Mouse (Mus musculus): ENCODE measurements around the gene Rtl4. TPM values are rescaled to one million over a fixed set of nuclear protein-coding genes. Genes with fewer than 3 reads are reported as not detected.

Rtl4 gene
- 0.24 and 0.82 TPM in 2 replicates for polyA plus RNA-seq (2014; fragmentation: Nextera tagmentation; extraction: Ambion mirVana)

GRCm38 (mm10) chrX:144688207-144689118 lies at the start of gene Rtl4:
Gene Rtl4, plus strand, starts transcription at chrX:144688907.
- Histone ChIP-seq H3K4me2 (ENCODE audit: low read length) (peak within 1 kb of the TSS; percentile 61), H3K27ac (ENCODE audit: low read depth, low read length) (no peak within 1 kb of the TSS), H3K36me3 (ENCODE audit: control insufficient read depth, insufficient read depth, low read length) (no peaks in the 10 kb centered on the region), H3K4me1 (ENCODE audit: control insufficient read depth, insufficient read depth, low read length) (no peaks in the 10 kb centered on the region), H3K4me3 (ENCODE audit: low read depth, low read length) (peak within 1 kb of the TSS; percentile 39), H3K27me3 (replicated peaks; ENCODE audit: control insufficient read depth, insufficient read depth, low read length) (no peaks in the 10 kb centered on the region; the same call in 1 of the 2 replicates), H3K9ac (ENCODE audit: low read length) (peak within 1 kb of the TSS; percentile 45), H3K9me3 (replicated peaks; ENCODE audit: control insufficient read depth, low read length) (no peaks in the 10 kb centered on the region)
- DNase-seq (ENCODE audit: low spot score), result peak; percentile 2
- ATAC-seq, result peak; percentile 84
- WGBS, result 34% methylated on average over 21 of the region's 31 CpGs

GRCm38 (mm10) chrX:144644756-144645155 lies 44.0 kb upstream of the Rtl4 start:
- Histone ChIP-seq H3K9ac (ENCODE audit: low read length) (no peak overlapping the region), H3K4me1 (ENCODE audit: control insufficient read depth, insufficient read depth, low read length) (no peaks in the 10 kb centered on the region), H3K27ac (ENCODE audit: low read depth, low read length) (no peak overlapping the region), H3K4me2 (ENCODE audit: low read length) (no peak overlapping the region), H3K4me3 (ENCODE audit: low read depth, low read length) (no peak overlapping the region), H3K27me3 (replicated peaks; ENCODE audit: control insufficient read depth, insufficient read depth, low read length) (no peaks in the 10 kb centered on the region), H3K36me3 (ENCODE audit: control insufficient read depth, insufficient read depth, low read length) (no peaks in the 10 kb centered on the region), H3K9me3 (replicated peaks; ENCODE audit: control insufficient read depth, low read length) (no peaks in the 10 kb centered on the region)
- ATAC-seq (no peak), DNase-seq (ENCODE audit: low spot score) (no peak)
- 72% methylated on average over 3 of the region's 3 CpGs for WGBS

DNA sequence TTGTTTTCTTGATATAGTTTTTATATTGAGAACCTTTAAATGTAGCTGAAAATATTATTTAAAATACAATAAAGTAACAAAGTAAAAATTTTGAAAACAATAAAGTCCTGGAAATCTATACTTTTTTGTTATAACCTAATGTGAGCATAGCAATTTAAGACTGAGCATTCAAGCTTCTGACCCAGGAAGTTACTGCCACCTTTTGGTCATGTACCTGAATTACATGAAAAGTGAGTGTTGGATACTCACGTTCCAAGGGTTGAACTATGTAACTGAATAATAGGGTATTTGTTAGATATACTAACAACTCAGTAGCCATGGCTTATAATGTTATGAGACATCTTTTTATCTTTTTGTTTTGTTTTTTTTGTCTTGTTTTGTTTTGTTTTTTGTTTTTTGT lies 43.3 kb upstream of the Rtl4 start:
- Histone ChIP-seq H3K4me3 (ENCODE audit: low read depth, low read length) (no peak overlapping the region), H3K27me3 (replicated peaks; ENCODE audit: control insufficient read depth, insufficient read depth, low read length) (no peaks in the 10 kb centered on the region), H3K9me3 (replicated peaks; ENCODE audit: control insufficient read depth, low read length) (no peaks in the 10 kb centered on the region), H3K27ac (ENCODE audit: low read depth, low read length) (no peak overlapping the region), H3K4me2 (ENCODE audit: low read length) (no peak overlapping the region), H3K9ac (ENCODE audit: low read length) (no peak overlapping the region), H3K36me3 (ENCODE audit: control insufficient read depth, insufficient read depth, low read length) (no peaks in the 10 kb centered on the region), H3K4me1 (ENCODE audit: control insufficient read depth, insufficient read depth, low read length) (no peaks in the 10 kb centered on the region)
- DNase-seq (ENCODE audit: low spot score) (peak; percentile 4), ATAC-seq (no peak)
- 31% methylated on average over 1 of the region's 1 CpGs for WGBS

DNA sequence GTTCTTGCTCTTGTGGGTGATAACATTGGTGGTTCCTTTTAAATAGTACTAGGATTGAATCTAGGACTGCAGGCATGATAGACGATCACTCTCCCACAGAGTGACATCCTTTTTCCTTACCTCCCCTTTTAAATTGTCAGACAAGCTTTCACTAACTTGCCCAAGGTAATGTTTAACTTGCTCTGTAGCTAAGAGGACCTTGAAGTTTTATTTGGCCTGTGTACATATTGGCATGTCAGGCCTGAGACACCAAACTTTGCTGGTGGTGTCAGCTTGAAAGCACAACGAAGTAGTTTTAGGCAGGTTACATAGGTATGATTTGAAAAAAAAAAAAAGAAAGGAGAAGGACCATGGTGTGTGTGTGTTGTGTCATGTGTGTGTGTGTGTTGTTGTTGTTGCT lies 36.5 kb upstream of the Rtl4 start:
- no peaks in the 10 kb centered on the region for H3K27me3 ChIP-seq (replicated peaks; ENCODE audit: control insufficient read depth, insufficient read depth, low read length)
- no peaks in the 10 kb centered on the region for H3K9me3 ChIP-seq (replicated peaks; ENCODE audit: control insufficient read depth, low read length)
- no peak overlapping the region for H3K4me2 ChIP-seq (ENCODE audit: low read length)
- DNase-seq (ENCODE audit: low spot score) (no peak), ATAC-seq (no peak)
- no peak overlapping the region for H3K27ac ChIP-seq (ENCODE audit: low read depth, low read length)
- H3K4me3 ChIP-seq (ENCODE audit: low read depth, low read length), result no peak overlapping the region
- no peaks in the 10 kb centered on the region for H3K36me3 ChIP-seq (ENCODE audit: control insufficient read depth, insufficient read depth, low read length)
- no peak overlapping the region for H3K9ac ChIP-seq (ENCODE audit: low read length)
- 78% methylated on average over 2 of the region's 2 CpGs for WGBS
- no peaks in the 10 kb centered on the region for H3K4me1 ChIP-seq (ENCODE audit: control insufficient read depth, insufficient read depth, low read length)

DNA sequence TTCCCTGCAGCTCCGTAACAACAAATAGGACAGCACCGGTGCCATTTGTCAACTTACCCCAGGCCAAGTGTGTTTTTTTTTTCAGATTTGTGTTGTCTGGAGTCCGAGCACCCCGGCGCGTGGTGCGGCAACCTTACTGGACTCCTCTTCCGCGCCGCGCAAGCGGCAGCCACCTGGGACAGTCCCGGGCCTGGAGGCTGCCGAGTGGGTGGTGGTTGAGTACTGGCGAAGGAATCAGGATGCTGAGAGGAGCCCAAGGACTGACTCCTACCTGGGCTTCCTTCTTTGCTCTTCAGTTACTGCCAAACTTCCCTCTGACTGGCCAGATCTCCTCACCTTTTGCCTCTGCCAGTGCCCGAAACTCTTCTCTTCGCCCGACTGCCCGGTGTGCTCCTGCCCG lies 965 bp upstream of the Rtl4 start:
- DNase-seq (ENCODE audit: low spot score), result peak; percentile 0

GRCm38 (mm10) chrX:144688142-144688206 lies 733 bp upstream of the Rtl4 start, which contains the start of gene Trpc5:
Gene Trpc5, minus strand, starts transcription at chrX:144688180.
- Histone ChIP-seq H3K4me2 (ENCODE audit: low read length) (peak within 1 kb of the TSS; percentile 61), H3K4me1 (ENCODE audit: control insufficient read depth, insufficient read depth, low read length) (no peaks in the 10 kb centered on the region), H3K4me3 (ENCODE audit: low read depth, low read length) (peak within 1 kb of the TSS; percentile 39), H3K9ac (ENCODE audit: low read length) (peak within 1 kb of the TSS; percentile 45), H3K27me3 (replicated peaks; ENCODE audit: control insufficient read depth, insufficient read depth, low read length) (no peaks in the 10 kb centered on the region; the same call in 1 of the 2 replicates), H3K9me3 (replicated peaks; ENCODE audit: control insufficient read depth, low read length) (no peaks in the 10 kb centered on the region), H3K36me3 (ENCODE audit: control insufficient read depth, insufficient read depth, low read length) (no peaks in the 10 kb centered on the region), H3K27ac (ENCODE audit: low read depth, low read length) (no peak within 1 kb of the TSS)
- DNase-seq (ENCODE audit: low spot score), result no peak
- 42% methylated on average over 1 of the region's 1 CpGs for WGBS
- no peak for ATAC-seq

More for the DNA sequence above, 965 bp upstream of the Rtl4 start:
- peak overlapping the region; percentile 39 for H3K4me3 ChIP-seq (ENCODE audit: low read depth, low read length)
- H3K9ac ChIP-seq (ENCODE audit: low read length), result peak overlapping the region; percentile 32
- H3K4me2 ChIP-seq (ENCODE audit: low read length), result peak overlapping the region; percentile 61
- no peaks in the 10 kb centered on the region for H3K36me3 ChIP-seq (ENCODE audit: control insufficient read depth, insufficient read depth, low read length)
- ATAC-seq, result no peak
- 34% methylated on average over 20 of the region's 20 CpGs for WGBS
- no peaks in the 10 kb centered on the region for H3K9me3 ChIP-seq (replicated peaks; ENCODE audit: control insufficient read depth, low read length)
- H3K4me1 ChIP-seq (ENCODE audit: control insufficient read depth, insufficient read depth, low read length), result no peaks in the 10 kb centered on the region
- no peak overlapping the region for H3K27ac ChIP-seq (ENCODE audit: low read depth, low read length)
- H3K27me3 ChIP-seq (replicated peaks; ENCODE audit: control insufficient read depth, insufficient read depth, low read length), result no peaks in the 10 kb centered on the region; the same call in 1 of the 2 replicates

DNA sequence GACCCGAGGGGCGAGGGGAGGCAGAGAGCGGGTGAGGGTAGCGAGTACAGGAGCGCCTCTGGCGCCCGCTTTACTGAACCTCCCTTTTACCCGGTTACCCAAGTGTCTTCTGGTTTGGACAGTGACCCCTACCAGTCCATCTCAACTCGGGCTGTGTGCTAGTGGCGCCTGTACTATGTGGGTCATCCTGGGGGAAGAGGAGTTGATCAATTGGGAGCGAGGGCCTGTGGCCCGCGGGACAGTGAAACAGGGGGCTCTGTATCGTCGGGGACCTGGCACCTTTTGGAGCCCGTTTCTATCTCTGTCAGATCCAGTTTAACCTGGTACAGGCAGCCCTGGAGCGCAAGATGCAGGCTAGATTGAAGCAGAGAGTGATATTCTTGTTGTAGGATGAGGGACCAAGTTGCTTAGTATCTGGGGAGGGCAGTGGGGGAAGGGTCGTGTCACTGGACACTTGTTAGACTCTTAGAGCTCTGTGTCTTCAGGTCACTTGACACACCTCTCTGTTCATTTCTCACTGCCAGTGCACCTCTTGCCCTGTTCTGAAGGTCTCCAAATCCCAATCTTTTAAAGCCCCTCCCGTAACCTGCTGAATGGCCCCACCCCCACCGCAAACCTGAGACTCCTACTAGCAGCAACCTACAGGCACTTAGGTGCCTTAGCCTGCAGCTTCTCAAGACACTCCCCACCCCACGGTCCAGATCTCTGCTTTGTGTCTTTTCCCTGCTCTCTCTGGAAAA lies 582 bp downstream of the Rtl4 start:
- Histone ChIP-seq H3K36me3 (ENCODE audit: control insufficient read depth, insufficient read depth, low read length) (no peaks in the 10 kb centered on the region), H3K4me3 (ENCODE audit: low read depth, low read length) (peak overlapping the region; percentile 39), H3K9me3 (replicated peaks; ENCODE audit: control insufficient read depth, low read length) (no peaks in the 10 kb centered on the region), H3K27ac (ENCODE audit: low read depth, low read length) (no peak overlapping the region), H3K4me1 (ENCODE audit: control insufficient read depth, insufficient read depth, low read length) (no peaks in the 10 kb centered on the region), H3K4me2 (ENCODE audit: low read length) (peak overlapping the region; percentile 61), H3K9ac (ENCODE audit: low read length) (peak overlapping the region; percentile 45), H3K27me3 (replicated peaks; ENCODE audit: control insufficient read depth, insufficient read depth, low read length) (no peaks in the 10 kb centered on the region; the same call in 1 of the 2 replicates)
- ATAC-seq, result peak; percentile 76
- DNase-seq (ENCODE audit: low spot score), result peak; percentile 11
- WGBS, result 29% methylated on average over 21 of the region's 21 CpGs

DNA sequence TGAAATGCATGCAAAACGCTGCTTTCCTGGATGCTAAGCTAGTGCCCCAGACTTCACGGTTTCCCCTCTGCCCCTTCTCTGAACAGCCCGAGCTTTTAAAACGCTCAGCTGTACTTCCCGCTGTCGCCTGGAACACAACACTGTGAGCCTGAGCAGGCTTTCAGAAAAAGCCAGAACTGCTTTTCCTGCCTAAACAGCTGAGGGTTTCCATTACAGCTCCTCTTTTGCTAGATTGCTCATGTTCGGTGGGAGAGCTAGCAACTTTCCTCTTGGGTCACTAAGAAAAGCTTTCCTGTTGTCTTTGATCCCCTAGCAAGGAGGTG lies 1.1 kb downstream of the Rtl4 start:
- Histone ChIP-seq H3K27me3 (replicated peaks; ENCODE audit: control insufficient read depth, insufficient read depth, low read length) (no peaks in the 10 kb centered on the region; the same call in 1 of the 2 replicates), H3K36me3 (ENCODE audit: control insufficient read depth, insufficient read depth, low read length) (no peaks in the 10 kb centered on the region), H3K4me1 (ENCODE audit: control insufficient read depth, insufficient read depth, low read length) (no peaks in the 10 kb centered on the region), H3K9ac (ENCODE audit: low read length) (no peak overlapping the region), H3K4me3 (ENCODE audit: low read depth, low read length) (0 out of 2 replicates have a peak overlapping the region, but pooled peaks have one; percentile 39), H3K27ac (ENCODE audit: low read depth, low read length) (no peak overlapping the region), H3K4me2 (ENCODE audit: low read length) (peak overlapping the region; percentile 61), H3K9me3 (replicated peaks; ENCODE audit: control insufficient read depth, low read length) (no peaks in the 10 kb centered on the region)
- peak; percentile 27 for DNase-seq (ENCODE audit: low spot score)
- WGBS, result 28% methylated on average over 7 of the region's 7 CpGs
- ATAC-seq, result no peak

DNA sequence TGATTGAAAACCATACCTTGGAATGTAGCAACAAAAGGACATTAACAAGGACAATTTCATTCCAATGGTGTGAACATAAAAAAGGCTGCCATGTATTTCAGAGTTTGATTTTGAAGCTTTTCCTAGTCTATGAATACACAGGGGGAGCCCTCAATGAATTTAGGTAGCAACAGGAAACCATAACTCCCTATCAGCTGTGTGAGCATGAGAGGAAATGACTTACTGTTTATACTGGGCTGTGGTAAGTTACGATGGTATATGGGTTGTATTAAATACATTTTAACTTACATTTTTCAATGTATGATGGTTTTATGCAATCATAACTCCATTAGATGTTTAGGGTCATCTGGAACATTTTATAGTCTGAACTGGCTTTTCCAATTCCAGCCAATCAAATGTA lies 27.6 kb downstream of the Rtl4 start:
- H3K4me2 ChIP-seq (ENCODE audit: low read length), result no peak overlapping the region
- ATAC-seq, result no peak
- no peaks in the 10 kb centered on the region for H3K4me1 ChIP-seq (ENCODE audit: control insufficient read depth, insufficient read depth, low read length)
- H3K4me3 ChIP-seq (ENCODE audit: low read depth, low read length), result no peak overlapping the region
- H3K36me3 ChIP-seq (ENCODE audit: control insufficient read depth, insufficient read depth, low read length), result no peaks in the 10 kb centered on the region
- no peak overlapping the region for H3K27ac ChIP-seq (ENCODE audit: low read depth, low read length)
- DNase-seq (ENCODE audit: low spot score), result no peak
- 95% methylated on average over 1 of the region's 1 CpGs for WGBS
- H3K9ac ChIP-seq (ENCODE audit: low read length), result no peak overlapping the region
- H3K27me3 ChIP-seq (replicated peaks; ENCODE audit: control insufficient read depth, insufficient read depth, low read length), result no peaks in the 10 kb centered on the region
- H3K9me3 ChIP-seq (replicated peaks; ENCODE audit: control insufficient read depth, low read length), result no peaks in the 10 kb centered on the region

All from forebrain, embryonic 14.5 days (tissue).